Mouse (Mus musculus) hindbrain, embryonic 16.5 days (tissue): Measurements from ENCODE around the gene Magi1. TPM values are rescaled to one million over a fixed set of nuclear protein-coding genes. Genes with fewer than 3 reads are reported as not detected.

ENCODE experiments used
- ATAC-seq: fragments of 200-750 bp; cut with Nextera tagmentation; 2 replicates; pipeline ENCODE4 v1.8.0; 2017; ENCODE audit warnings: moderate TSS enrichment, moderate library complexity
- H3K27ac ChIP-seq: fragments of 300-500 bp; sonication (generic); 2 replicates; pipeline ENCODE4 v1.5.1; 2014; ENCODE audit warnings: low read depth, mild to moderate bottlenecking, control low read depth, low read length, moderate library complexity
- H3K27me3 ChIP-seq: fragments of 300-500 bp; sonication (generic); replicated peaks from 2 replicates; pipeline ENCODE4 v1.6.1; 2014; ENCODE audit warnings: low read length; ENCODE audit not compliant: control insufficient read depth, insufficient read depth
- H3K36me3 ChIP-seq: fragments of 300-500 bp; sonication (generic); 2 replicates; pipeline ENCODE4 v1.6.1; 2014; ENCODE audit warnings: mild to moderate bottlenecking, low read length, moderate library complexity, mixed read lengths; ENCODE audit not compliant: control insufficient read depth, insufficient read depth
- H3K4me1 ChIP-seq: fragments of 300-500 bp; sonication (generic); 2 replicates; pipeline ENCODE4 v1.6.1; 2014; ENCODE audit warnings: low read depth, low read length; ENCODE audit not compliant: control insufficient read depth, insufficient read depth
- H3K4me2 ChIP-seq: fragments of 300-500 bp; sonication (generic); 2 replicates; pipeline ENCODE4 v1.6.1; 2014; ENCODE audit warnings: mild to moderate bottlenecking, low read length, control low read depth, moderate library complexity
- H3K4me3 ChIP-seq: fragments of 300-500 bp; sonication (generic); 2 replicates; pipeline ENCODE4 v1.5.1; 2014; ENCODE audit warnings: mild to moderate bottlenecking, low read length, control low read depth, moderate library complexity
- H3K9ac ChIP-seq: fragments of 300-500 bp; sonication (generic); 2 replicates; pipeline ENCODE4 v1.6.1; 2014; ENCODE audit warnings: low read depth, mild to moderate bottlenecking, control low read depth, low read length, moderate library complexity
- H3K9me3 ChIP-seq: fragments of 300-500 bp; sonication (generic); 2 replicates; pipeline ENCODE4 v1.6.1; 2014; ENCODE audit warnings: mild to moderate bottlenecking, low read length, moderate library complexity; ENCODE audit not compliant: control insufficient read depth
- WGBS: fragments of 180-500 bp; shearing (Covaris S2); extraction: QIAGEN DNeasy Blood & Tissue Kit; methylation state at CpG from one replicate; pipeline ENCODE4 v1.1.7; 2014; 5-methylcytosine and 5-hydroxymethylcytosine counted together
- polyA plus RNA-seq: library from polyadenylated mRNA; unstranded; fragments of >200 nt; fragmentation: Nextera tagmentation; extraction: Ambion mirVana; gene quantifications from 2 replicates; pipeline ENCODE4 v1.2.1, GENCODE M21; 2015

Magi1 gene
- polyA plus RNA-seq, 1 experiment from 2014 or later, result 27.7 TPM

DNA sequence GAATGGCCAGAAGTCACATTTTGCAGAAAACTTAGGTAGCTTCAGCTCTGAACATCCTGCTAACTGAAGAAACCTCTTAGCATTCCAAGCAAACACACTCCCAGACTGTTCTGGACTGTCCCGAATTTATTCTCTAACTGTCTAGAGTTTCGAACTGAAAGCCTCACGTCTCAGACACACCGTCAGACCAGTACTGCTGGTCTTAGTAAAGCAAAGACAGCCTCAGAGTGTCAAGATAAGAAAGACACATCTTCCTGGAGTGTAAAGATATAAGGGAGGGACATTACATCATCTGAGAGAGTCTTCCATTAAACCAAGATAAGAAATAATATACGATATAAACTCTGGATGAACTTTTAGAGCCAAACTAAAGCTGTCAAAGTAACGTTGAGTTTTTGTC is 158.6 kb downstream of the Magi1 start:
- Histone ChIP-seq H3K27me3 (no peaks in the 10 kb centered on the region), H3K36me3 (no peaks in the 10 kb centered on the region), H3K4me3 (no peak overlapping the region), H3K27ac (no peak overlapping the region), H3K4me1 (no peaks in the 10 kb centered on the region), H3K9ac (no peak overlapping the region), H3K9me3 (no peaks in the 10 kb centered on the region), H3K4me2 (no peak overlapping the region)
- no peak for ATAC-seq
- WGBS, result 86% methylated on average over 6 of the region's 6 CpGs

DNA sequence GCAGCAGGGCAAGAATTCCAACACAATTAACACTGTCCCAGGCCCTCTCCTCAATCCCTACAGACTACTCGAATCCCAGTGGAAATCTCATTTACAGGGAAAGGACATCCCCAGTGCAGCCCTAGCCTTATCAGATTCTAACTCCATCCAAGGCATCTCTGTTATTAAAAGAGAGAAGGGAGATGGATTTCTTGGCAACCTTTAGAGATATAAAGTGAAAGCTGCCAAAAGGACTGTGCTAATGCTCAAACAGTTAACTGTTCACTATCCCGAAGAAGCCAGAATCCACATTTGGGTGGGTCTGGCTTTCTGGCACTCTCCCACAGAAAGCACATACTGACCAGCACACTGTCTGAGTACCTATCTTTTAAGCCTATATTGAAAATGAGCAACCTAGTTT is 159.4 kb downstream of the Magi1 start:
- Histone ChIP-seq H3K4me3 (no peak overlapping the region), H3K27me3 (no peaks in the 10 kb centered on the region), H3K27ac (no peak overlapping the region), H3K36me3 (no peaks in the 10 kb centered on the region), H3K9ac (no peak overlapping the region), H3K4me1 (no peaks in the 10 kb centered on the region), H3K9me3 (no peaks in the 10 kb centered on the region), H3K4me2 (no peak overlapping the region)
- no peak for ATAC-seq
- 59% methylated on average over 2 of the region's 2 CpGs for WGBS

DNA sequence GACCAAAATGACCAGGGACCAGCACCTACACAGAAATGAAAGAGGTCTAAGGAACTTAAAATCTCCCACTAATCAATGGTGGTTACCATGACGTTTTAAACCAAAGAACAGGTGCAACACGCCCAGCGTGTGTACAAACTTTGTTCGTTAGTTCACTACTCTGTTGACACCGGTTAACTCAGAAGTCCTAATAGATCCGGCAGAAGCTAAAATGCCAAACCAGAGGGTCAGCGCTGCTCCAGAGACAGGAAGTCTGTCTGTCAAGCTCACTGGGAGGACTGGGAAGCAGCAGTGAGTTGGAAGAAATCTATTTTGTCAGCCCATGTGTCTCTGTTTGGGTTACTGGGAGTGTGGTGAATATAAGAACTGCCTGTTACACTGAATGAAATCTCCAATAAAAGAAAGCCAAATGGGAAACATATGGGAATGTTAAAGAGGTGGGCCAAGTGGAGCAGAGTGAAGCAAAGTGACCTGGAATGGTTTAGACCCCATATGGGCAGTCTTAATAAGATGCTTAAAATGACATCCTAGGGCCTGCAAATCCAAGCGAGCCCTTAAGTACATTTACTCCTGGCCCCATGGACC is 161.1 kb downstream of the Magi1 start:
- ATAC-seq, result no peak
- H3K4me1 ChIP-seq, result no peaks in the 10 kb centered on the region
- no peaks in the 10 kb centered on the region for H3K27me3 ChIP-seq
- H3K27ac ChIP-seq, result no peak overlapping the region
- H3K9ac ChIP-seq, result no peak overlapping the region
- H3K4me2 ChIP-seq, result no peak overlapping the region
- no peaks in the 10 kb centered on the region for H3K9me3 ChIP-seq
- H3K4me3 ChIP-seq, result no peak overlapping the region
- WGBS, result 75% methylated on average over 8 of the region's 8 CpGs
- no peaks in the 10 kb centered on the region for H3K36me3 ChIP-seq

DNA sequence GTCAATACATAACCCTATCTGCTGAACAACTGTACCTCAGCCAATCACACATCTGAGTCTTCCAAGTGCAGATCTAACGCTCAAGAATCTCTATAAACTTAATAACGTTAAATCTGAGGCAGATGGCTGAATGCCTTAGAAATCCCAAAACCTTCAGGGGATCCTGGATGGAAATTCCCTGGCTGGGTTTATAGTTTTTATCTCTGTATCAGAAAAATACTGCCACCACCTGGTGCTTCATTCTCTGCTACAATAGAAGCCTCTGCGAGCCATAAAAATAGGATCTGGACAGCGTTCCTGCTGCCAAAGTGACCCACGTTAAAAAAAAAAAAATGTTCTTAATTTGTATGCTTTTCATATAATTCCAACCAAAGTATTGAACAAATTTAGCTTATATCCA is 162.2 kb downstream of the Magi1 start:
- Histone ChIP-seq H3K9ac (no peak overlapping the region), H3K4me3 (no peak overlapping the region), H3K27me3 (no peaks in the 10 kb centered on the region), H3K27ac (no peak overlapping the region), H3K36me3 (no peaks in the 10 kb centered on the region), H3K4me2 (no peak overlapping the region), H3K9me3 (no peaks in the 10 kb centered on the region), H3K4me1 (no peaks in the 10 kb centered on the region)
- no peak for ATAC-seq
- 54% methylated on average over 5 of the region's 5 CpGs for WGBS

DNA sequence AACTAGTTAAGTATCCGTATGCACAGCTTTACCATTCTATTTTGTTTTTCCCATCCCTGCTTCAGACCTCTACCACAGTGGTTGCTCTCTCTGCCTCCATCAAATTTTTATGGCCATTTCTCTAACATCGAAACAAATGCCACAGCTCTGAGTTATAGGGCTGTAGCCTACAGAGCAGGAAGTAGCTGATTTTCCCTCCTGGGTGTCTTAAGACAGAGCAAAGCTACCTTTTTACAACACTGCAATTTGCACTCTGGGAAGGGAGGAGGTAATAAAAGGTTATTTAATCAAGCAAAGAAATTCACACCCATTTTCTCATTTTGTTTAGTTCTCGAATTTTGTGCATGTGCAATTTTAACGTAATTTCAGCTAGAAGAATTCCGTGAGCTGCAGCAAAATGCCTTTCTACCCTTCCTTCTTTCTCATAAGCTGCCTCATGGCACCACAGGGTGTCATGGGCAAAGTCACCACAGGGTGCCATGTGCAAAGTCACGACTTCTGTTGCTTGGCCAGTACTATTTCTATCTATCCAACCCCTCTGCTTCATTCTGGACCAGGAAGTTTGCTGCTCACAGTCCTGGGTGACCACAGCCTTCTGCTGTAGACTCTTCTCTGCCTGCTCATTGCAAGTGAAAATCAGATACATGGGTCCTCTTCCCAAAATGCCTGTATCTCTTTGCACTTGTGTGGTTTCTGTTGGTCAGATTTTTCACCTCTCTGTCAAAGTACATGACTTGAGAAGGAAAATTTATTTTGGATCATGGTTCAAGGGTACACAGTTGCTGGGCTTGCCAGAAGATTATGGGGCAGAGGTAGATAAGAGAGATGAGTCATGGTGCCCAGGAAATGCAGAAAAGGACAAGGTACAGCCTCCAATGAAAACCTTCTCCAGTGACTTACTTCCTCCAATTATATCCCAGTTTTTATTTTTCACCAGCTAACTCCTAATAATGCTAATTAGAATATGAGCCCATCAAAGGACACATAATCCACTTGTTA is 167.0 kb downstream of the Magi1 start:
- WGBS, result 86% methylated on average over 6 of the region's 6 CpGs
- H3K27me3 ChIP-seq, result no peaks in the 10 kb centered on the region
- H3K36me3 ChIP-seq, result no peaks in the 10 kb centered on the region
- no peaks in the 10 kb centered on the region for H3K9me3 ChIP-seq
- H3K4me2 ChIP-seq, result no peak overlapping the region
- H3K4me1 ChIP-seq, result no peaks in the 10 kb centered on the region
- no peak overlapping the region for H3K27ac ChIP-seq
- no peak for ATAC-seq
- no peak overlapping the region for H3K4me3 ChIP-seq
- no peak overlapping the region for H3K9ac ChIP-seq

DNA sequence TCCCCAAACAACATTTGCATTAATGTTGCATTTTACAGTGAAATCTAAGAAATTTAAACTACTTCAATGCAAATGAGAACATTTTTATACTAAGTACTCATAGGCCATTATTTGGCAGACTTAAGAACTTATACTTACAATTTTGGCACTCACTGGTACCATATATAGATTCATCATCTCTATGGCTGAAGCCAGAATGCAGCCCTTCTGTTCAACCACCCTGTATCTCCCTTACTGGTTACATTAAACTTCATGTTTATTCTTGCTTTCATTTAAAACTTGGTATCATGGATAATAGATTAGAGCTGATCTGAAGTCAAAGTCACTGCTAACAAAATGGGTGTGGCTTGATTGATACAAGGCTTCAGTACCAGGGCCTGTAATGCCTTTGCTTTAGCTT is 171.9 kb downstream of the Magi1 start:
- H3K9ac ChIP-seq, result no peak overlapping the region
- H3K9me3 ChIP-seq, result no peaks in the 10 kb centered on the region
- no peaks in the 10 kb centered on the region for H3K27me3 ChIP-seq
- no peak for ATAC-seq
- no peaks in the 10 kb centered on the region for H3K36me3 ChIP-seq
- no peak overlapping the region for H3K4me2 ChIP-seq
- H3K27ac ChIP-seq, result no peak overlapping the region
- H3K4me3 ChIP-seq, result no peak overlapping the region
- H3K4me1 ChIP-seq, result 0 out of 2 replicates have a peak, but pooled peaks cover 3% of the 10 kb centered on the region

DNA sequence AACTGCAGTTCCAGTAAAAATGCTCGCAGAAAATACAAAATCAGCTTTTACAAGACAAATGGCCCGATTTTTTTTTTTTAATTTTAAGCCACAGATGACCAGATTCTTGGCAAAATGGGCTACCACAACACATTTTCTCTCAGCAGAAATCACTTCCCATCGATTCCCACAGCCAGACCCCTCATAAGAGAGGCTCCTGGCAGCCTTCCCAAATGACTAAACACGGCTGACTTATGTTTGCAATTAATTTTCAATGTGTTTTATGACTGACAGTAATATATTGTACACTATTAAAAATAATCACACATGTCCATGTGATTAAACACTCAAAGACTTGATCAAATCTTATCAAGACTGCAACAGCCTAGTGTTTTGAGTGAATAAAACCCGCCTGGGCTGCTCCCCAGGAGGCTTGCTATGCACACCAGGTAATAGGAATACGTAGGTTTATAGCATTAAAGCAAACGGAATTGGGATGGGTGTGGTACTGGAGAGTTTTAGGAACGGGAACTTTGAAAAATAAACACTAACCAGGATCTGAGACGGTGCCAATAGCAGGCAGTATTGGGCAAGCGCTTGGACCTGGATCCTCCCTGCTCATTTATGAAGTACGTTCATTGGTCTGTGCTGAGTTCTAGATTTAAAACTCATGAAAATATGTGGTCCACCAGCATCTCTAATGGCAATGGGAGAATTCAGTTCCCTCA is 176.2 kb downstream of the Magi1 start:
- H3K27me3 ChIP-seq, result no peaks in the 10 kb centered on the region
- H3K4me1 ChIP-seq, result 0 out of 2 replicates have a peak, but pooled peaks cover 3% of the 10 kb centered on the region

DNA sequence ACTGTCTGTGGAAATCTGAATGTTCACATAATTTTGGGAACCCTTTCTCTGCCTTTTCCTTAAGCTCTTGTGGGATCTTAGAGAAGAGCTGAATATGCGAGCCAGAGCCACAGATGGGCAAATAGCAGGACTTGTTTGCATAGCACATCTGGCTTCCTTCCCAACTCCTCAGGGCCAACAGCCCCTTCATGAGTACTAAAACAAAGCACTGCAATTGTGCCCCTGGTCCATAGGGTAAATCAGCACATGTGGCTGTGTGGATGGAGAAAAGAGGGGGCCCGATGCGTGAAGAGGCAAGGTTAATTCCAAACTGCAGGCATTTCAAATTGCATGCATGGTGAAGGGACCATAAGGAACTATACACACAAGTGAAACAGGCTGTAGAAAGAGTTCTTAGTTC is 180.1 kb downstream of the Magi1 start:
- WGBS, result 41% methylated on average over 3 of the region's 3 CpGs
- no peaks in the 10 kb centered on the region for H3K9me3 ChIP-seq
- H3K36me3 ChIP-seq, result no peaks in the 10 kb centered on the region
- H3K9ac ChIP-seq, result no peak overlapping the region
- no peak overlapping the region for H3K27ac ChIP-seq
- H3K4me2 ChIP-seq, result no peak overlapping the region
- no peaks in the 10 kb centered on the region for H3K27me3 ChIP-seq
- 0 out of 2 replicates have a peak, but pooled peaks cover 3% of the 10 kb centered on the region for H3K4me1 ChIP-seq
- ATAC-seq, result no peak
- no peak overlapping the region for H3K4me3 ChIP-seq

More for the DNA sequence above, 176.2 kb downstream of the Magi1 start:
- no peaks in the 10 kb centered on the region for H3K9me3 ChIP-seq
- H3K4me3 ChIP-seq, result no peak overlapping the region
- no peak for ATAC-seq
- no peak overlapping the region for H3K4me2 ChIP-seq
- H3K27ac ChIP-seq, result no peak overlapping the region
- 59% methylated on average over 11 of the region's 11 CpGs for WGBS
- H3K9ac ChIP-seq, result no peak overlapping the region
- H3K36me3 ChIP-seq, result no peaks in the 10 kb centered on the region

DNA sequence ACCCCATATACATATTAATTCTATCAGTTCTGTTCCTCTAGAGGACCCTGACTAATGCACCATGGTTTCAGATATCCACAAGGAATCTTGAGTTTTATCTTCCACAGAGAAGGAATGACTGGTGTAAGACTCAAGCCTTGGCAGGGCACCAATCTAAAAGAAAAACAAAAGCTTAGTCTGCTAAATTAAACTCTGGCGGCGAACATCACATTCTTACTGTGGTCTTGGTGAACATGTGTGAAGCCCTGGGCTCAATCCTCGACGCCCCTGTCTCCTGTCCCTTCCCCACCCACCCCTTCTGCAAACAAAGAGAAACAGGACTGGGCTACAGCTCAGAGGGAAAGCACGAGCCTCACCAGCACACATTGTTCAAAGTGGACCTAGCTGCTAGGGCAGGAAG is 182.5 kb downstream of the Magi1 start:
- WGBS, result 66% methylated on average over 5 of the region's 5 CpGs

More for the DNA sequence above, 182.5 kb downstream of the Magi1 start:
- no peak overlapping the region for H3K27ac ChIP-seq
- ATAC-seq, result no peak
- H3K27me3 ChIP-seq, result no peaks in the 10 kb centered on the region
- no peaks in the 10 kb centered on the region for H3K9me3 ChIP-seq
- H3K9ac ChIP-seq, result no peak overlapping the region
- no peaks in the 10 kb centered on the region for H3K4me1 ChIP-seq
- H3K4me2 ChIP-seq, result no peak overlapping the region
- H3K36me3 ChIP-seq, result no peaks in the 10 kb centered on the region
- no peak overlapping the region for H3K4me3 ChIP-seq
